Mouse (Mus musculus) urinary bladder, postnatal 10 days (tissue): ENCODE results near the gene Osbp2.
A peak's percentile ranks its signal among the peaks of the same experiment; 100 is the strongest.

Source experiments
- DNase-seq: peaks from one replicate; pipeline ENCODE4 v3.0.0; 2022; ENCODE audit warnings: low spot score

Osbp2 gene

DNA sequence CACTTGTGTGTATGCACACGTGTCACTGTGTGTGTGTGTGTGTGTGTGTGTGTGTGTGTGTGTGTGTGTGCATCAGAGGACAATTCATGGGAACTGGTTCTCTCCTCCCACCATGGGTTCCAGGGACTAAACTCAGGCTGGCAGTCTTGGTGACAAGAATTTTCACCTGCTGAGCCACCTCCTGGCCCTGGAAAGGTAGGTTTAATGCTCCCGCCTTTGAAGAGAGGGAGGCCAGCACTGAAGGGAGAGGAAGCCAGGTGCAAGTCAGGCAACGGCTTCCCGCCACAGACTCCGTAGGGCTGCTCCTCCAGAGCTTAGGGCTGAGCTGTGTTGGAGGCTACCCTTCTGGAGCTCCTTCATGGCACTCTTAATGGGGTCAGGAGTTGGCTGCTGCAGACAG, 104.3 kb downstream of the Osbp2 start:
- no peak for DNase-seq

DNA sequence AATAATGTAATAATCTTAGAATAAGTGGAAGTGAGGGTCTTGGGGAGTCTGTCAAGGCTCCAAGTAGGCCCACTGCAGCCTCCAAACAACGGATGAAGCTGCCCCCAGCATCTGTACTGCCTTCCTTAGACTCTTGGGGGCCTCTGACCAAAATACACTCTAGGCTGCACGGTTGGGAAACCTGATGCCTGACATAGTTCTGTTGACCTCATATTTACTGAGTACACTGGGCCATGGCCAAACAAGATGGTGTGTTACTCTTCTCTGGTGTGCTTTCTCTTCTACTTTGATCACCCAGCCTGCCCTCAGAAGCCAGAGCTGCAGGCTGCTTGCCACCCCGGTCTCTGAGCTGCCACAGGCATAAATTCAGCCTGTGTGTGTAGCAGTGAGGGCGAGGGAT, 108.4 kb downstream of the Osbp2 start:
- no peak for DNase-seq

DNA sequence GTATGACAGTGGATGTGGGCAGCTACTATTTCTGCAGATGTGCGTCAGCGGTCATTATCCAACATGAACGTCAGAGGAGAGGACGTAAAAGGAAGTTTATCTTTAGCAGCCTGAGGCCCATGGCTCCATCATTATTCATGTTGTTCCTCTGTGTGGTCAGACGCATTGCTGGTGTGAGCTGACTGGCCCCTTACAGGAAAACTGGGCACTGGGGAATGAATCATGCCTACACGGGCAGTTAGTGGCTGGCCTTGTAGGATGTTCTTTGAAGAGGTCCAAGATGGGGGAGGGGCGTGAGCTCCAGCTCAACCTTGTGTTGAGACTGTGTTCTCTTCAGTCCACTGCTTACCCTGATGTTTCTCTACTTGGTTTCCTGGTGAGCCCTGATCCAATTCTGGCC, 109.0 kb downstream of the Osbp2 start:
- no peak for DNase-seq

- DNase-seq, result no peak
Measured at GRCm38 (mm10) chr11:3753897-3754296, 109.8 kb downstream of the Osbp2 start.

DNA sequence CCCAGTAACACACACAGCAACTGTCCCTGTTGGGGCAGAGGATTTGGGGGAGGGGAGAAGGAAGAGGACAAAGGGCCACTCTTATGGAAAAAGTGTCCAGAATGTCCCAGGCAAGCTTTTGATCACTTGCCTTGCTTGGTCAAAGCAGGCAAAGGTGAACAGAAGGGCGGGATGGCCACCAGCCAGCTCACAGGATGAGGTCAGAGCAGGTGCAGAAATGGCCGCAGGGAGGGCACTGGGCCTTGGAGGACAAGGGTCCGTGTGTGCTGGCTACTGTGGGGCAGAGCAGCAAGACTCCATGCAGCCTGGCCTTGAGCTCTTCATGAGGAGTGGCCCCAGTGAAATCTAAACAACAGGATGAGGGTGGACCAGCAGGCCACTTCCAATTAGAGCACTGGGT, 110.9 kb downstream of the Osbp2 start:
- DNase-seq, result no peak

DNA sequence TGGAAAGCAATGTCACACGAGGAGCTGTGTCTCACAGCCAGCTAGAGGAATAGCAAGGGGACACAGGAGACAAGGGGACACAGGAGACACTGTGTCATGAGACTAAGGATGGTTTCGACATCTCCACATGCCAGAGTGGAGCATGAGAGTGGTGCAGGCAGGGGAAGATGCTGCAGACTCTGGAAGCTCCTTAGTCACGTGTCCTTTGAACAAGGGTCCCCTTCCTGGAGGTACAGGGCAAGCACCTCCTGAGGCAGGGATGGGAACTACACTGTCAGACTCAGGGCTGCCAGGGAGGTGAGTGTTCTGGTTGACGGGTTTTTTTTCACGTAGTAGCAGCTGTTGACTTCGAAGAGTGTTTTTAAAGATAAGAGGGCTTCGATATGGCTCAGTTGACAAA, 113.9 kb downstream of the Osbp2 start:
- no peak for DNase-seq

GRCm38 (mm10) chr11:3742449-3742848, 121.3 kb downstream of the Osbp2 start:
- no peak for DNase-seq

DNA sequence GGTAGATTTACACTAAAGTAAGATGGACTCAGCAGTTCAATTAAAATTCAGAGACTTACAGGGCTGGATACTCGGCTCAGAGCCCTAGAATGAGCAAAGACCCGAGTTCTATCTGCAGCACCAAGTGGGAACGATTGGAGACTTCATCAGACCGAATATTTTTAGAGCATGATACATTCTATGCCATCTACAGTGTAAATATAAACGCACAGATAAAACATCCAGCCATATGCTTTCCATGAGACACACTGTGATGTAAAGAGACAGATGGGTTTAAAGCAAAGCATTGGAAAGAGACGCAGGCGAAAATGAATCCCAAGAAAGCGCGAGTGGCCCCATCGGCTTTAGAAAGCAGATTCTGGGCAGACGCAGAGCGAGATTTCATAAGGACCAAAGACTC, 122.5 kb downstream of the Osbp2 start:
- DNase-seq, result no peak

DNA sequence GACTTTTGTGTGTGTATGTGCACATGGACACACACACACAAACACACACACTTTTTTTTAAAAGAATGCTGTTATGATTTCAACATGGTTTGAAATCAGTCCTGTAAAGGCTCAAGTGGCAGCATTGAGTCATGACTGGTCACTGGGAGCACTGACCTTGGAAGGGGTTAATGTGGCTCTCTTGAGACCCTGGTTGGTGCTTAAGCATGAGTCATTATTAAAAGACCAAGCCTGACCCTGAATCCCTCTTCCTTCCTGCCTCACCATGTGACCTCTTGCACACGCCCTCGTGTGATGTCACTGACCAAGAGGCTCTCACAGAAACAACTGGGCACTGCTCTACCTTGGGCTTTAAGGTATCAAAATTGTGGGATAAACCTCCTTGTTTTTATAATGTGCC, 124.9 kb downstream of the Osbp2 start:
- no peak for DNase-seq

DNA sequence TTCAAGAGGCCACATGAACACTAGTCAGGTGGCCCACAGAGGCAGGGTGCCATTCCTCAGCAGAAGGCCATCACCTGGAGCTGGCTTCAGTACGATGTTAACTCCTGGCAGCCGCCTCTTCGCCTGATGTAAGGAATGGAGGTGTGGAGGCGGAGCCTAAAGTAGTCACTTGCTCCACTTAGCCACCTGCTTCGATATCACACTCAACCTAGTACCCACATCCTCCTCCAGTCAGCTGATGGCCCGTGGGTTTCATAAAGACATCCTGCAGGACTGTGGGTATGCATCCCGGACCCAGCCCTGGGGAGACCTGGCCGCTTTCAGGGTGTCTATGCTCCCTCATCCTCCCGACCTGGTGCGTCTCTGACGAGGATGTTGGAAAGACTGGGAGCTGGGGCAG, 128.0 kb downstream of the Osbp2 start:
- no peak for DNase-seq

DNA sequence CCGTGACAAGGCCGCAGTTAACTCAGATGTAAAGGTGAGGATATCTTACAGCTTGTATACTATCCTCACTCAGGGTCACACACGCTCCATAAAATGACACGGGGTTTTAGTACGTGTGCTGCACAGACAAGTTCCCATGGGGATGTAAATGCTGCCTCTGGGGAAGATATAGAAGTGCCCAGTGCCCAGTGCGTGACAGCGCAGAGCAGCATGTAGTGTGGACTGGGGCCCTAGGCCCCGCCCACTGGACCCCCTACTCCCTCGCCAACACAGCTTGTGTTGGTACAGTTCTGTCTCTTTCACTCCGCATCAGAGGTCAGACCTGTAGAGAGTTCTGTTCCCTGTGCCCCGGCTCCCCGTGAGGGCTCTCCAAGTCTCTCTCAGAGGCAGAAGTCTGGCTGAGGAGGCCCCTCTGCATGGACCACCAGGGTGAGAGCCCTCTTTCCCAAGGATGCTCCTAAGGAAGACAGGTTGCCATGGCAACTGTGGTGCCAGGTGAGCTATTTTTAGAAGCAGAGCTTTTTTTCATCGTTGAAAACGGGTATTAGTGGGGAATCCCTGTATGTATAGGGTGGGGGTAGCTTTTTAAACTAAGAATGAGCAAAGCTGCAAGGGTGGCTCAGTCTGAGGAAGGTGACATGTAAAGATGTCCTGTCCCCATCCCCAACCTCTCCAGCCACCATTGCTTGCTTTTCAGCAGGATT, 129.6 kb downstream of the Osbp2 start:
- DNase-seq, result no peak

DNA sequence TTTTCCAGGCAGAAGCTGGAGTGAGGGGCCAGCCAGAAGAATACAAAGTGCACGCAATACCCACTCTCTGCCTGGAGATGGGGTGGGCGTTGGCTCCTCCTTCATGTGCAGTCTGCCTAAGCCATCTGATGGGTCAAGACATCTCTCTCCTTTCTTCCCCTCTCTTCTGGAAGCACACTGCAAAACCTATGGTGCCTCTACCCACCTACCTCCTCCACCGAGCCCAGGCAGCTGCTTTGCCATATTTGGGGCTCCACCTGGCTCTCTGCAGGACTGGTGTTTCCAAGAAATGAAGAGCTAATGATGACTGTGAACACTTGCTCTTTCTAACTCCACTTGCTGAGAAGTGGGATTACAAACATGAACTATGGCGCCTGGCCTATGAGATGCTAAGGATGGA, 132.2 kb downstream of the Osbp2 start:
- DNase-seq, result no peak

DNA sequence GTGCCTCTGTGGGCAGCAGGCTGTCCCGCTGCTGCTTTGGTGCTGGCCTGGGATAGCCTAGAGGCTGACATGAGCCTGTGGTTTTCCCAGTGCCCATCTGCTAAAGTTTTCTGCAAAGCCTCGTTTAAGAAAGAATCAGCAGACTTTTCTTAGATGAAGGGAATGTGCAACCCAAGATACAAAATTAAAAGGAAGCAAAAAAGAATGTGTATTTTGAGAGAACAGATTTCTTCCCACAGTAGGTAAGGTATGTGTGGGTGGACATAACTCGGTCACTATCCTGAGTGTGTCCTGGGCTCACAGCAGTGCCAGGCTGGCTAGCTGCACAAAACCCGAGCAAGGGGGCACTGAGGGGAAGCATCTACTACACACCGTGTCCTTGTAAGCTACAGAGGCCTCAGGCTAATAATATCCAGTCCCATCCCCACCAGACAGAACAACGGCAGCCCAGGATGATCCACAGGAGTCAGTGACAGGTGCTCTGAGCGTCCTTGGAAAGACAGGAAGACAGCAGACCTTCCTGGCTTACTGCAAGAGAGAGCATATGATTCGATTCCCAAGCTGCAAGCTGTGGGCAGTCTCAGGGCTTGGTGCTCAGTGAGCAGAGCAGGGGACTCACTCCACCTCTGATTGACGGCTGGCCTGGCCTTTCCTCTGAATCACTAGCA, 136.1 kb downstream of the Osbp2 start:
- DNase-seq, result no peak

DNA sequence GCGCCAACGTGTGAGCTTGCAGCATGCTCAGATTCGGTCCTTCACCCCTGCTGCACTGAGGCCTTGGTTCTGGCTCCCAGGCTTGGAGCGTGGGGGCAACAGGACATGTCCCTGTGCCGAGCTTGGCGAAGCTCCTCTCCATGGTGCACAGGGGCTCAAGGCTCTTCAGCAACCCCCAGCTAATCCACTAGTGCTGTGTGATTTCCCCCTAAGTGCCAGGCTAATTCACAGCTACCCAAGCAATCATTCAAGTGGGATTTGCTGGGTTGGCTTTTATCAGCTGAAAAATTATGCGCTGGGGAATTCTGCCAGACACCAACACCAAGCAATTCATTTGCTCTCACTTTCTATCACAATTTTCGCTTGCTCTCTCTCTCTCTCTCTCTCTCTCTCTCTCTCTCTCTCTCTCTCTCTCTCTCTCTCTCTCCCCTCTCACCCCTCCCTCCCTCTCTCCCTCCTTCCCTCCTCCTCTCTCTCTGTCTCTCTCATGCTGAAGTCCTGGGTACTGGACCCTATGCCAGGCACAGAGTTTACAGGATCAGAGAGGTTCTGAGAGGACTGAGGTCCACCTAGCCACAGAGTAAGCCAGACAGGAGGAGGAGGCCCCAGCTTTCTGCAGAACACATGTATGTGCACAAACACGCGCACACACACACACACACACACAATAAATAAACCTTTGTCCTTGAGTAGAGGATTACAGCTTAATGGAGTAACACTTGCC, 138.2 kb downstream of the Osbp2 start:
- no peak for DNase-seq

GRCm38 (mm10) chr11:3724726-3725125, 139.0 kb downstream of the Osbp2 start:
- no peak for DNase-seq

DNA sequence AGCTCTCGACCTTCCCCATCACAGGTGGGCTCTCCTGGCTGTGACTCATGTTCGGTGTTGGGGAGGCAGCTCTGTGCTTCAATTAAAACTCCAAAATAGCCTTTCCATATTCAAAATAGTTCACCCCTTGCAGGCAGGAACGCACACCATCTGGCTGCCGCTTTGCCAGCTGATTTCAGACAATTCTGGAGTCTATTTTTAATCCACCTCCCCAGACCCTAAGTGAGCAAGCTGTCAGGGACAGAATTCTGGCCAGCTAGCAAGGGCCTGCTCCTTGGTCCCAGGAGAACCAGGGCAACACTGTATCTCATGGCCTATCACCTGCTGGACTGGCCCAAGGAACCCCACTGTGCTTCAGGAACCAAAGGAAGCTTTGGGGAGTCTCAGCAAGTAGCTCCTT, 139.8 kb downstream of the Osbp2 start:
- no peak for DNase-seq

GRCm38 (mm10) chr11:3722861-3723260, 140.8 kb downstream of the Osbp2 start:
- DNase-seq, result no peak

GRCm38 (mm10) chr11:3722036-3722435, 141.7 kb downstream of the Osbp2 start:
- no peak for DNase-seq

- no peak for DNase-seq
Measured at GRCm38 (mm10) chr11:3716662-3717061, 147.0 kb downstream of the Osbp2 start.

DNA sequence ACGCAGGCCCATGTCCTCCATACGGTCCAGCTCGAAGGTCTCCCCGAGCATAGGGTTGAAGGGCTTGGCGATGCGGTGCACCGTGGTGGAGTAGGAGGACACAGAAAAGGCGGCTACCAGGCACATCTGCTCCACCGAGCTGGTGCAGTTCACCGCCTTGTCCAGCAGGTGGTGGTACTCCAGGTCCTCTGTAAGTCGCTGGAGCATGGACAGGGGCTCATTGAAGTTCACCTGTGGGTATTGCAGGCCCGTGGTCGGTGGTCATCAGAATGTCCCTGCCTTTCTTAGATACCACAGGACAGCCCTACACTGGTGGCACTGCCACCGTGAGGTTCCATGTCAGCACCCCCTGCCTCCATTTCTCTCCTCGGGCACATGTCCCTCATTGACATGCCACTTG, 149.2 kb downstream of the Osbp2 start:
- DNase-seq, result peak; percentile 29

- DNase-seq, result no peak
Measured at GRCm38 (mm10) chr11:3710203-3710602, 153.5 kb downstream of the Osbp2 start.

DNA sequence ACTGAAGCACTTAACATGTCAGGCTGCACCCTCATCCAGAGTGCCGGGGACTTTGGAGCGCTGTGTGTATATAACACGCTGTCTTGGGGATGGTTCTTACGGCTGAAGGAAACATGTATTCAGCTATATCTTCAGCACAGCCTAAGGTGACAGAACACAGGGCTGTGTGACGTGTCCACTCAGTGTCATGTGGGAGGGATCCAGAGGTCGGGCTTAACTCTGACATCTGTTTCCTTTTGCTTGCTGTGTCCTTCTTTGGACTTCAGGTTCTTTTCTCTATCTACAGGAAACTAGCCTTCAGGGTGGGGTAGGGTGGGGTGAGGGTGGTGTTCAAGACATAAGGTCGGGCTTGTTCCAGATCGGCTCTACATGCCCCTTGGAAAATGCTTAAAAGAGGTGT, 156.6 kb downstream of the Osbp2 start:
- no peak for DNase-seq

DNA sequence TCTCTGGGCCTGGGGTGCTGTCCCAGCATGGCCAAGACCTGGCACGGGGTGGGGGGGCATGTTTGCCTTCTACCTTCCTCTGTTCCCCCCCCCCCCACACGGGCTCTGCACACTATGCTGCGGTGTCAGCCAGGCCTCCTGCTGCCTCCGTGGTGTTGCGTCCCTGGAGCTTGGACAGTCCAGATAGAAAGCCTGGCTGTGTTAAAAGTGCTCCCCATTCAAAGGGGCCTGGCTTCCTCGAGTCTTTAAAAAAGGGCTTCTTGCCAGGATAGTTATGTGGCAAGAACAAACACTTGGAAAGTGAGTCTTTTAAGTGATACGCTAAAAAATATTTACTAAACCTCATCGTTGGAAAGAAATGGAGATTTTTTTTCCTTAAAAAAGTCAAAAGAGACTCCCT, 159.3 kb downstream of the Osbp2 start:
- DNase-seq, result no peak
